Mouse (Mus musculus): ENCODE measurements at regions not wholly inside any gene's neighbourhood (a gene's known extent, or its start where the extent isn't known, plus 50 kb on each side); places are given as distances from the start of the nearest gene placed in this dataset.
A peak's percentile ranks its signal among the peaks of the same experiment; 100 is the strongest.

- Histone ChIP-seq H3K4me3 (replicated peaks; ENCODE audit: insufficient read depth, low read depth, low read length) (no peak overlapping the region), H3K27ac (ENCODE audit: insufficient read depth, low read length) (no peak overlapping the region), H3K27me3 (ENCODE audit: control insufficient read depth, insufficient read depth, low read length) (no peaks in the 10 kb centered on the region), H3K4me1 (ENCODE audit: control insufficient read depth, insufficient read depth, low read length) (no peaks in the 10 kb centered on the region)
- WGBS, result 87% methylated on average over 5 of the region's 5 CpGs
- DNase-seq, result no peak
- TF ChIP-seq CTCF (IDR thresholded peaks at IDR 0.05; ENCODE audit: borderline replicate concordance, insufficient read depth, low read depth, low read length), result no peak
- TF ChIP-seq POLR2A (IDR thresholded peaks at IDR 0.05; ENCODE audit: borderline replicate concordance, insufficient read depth, low read length), result no peak
Observed at GRCm38 (mm10) chr8:127979180-127980030, 379.0 kb upstream of the Nrp1 start.

DNA sequence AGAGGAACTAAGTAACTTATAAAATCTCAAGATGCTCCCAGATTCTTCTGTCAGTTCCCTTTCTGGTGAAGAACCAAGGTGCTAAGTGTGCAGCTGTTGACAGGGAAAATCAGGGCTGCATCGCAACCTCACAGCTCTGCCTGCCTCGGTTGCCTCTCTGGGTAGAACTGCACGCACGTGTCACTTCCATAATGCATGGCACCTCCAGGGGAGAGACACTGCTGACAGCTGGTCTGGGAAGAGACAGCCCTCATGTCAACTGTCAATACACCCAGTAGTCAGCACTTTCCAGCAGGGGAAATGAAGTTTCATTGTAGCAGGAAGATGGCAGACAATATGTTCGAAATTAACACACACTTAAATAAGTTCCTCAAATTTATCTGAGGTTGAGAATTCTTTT lies 376.2 kb upstream of the Nrp1 start:
- 54% methylated on average over 5 of the region's 5 CpGs for WGBS
- TF ChIP-seq CTCF (IDR thresholded peaks at IDR 0.05; ENCODE audit: borderline replicate concordance, insufficient read depth, low read depth, low read length), result no peak
- no peak for TF ChIP-seq POLR2A (IDR thresholded peaks at IDR 0.05; ENCODE audit: borderline replicate concordance, insufficient read depth, low read length)
- no peak overlapping the region for H3K4me3 ChIP-seq (replicated peaks; ENCODE audit: insufficient read depth, low read depth, low read length)
- no peaks in the 10 kb centered on the region for H3K27me3 ChIP-seq (ENCODE audit: control insufficient read depth, insufficient read depth, low read length)
- H3K27ac ChIP-seq (ENCODE audit: insufficient read depth, low read length), result no peak overlapping the region
- DNase-seq, result no peak
- H3K4me1 ChIP-seq (ENCODE audit: control insufficient read depth, insufficient read depth, low read length), result peaks cover 6% of the 10 kb centered on the region

- TF ChIP-seq POLR2A (IDR thresholded peaks at IDR 0.05; ENCODE audit: borderline replicate concordance, insufficient read depth, low read length), result no peak
- no peak for TF ChIP-seq CTCF (IDR thresholded peaks at IDR 0.05; ENCODE audit: borderline replicate concordance, insufficient read depth, low read depth, low read length)
- peaks cover 6% of the 10 kb centered on the region for H3K4me1 ChIP-seq (ENCODE audit: control insufficient read depth, insufficient read depth, low read length)
- no peak overlapping the region for H3K27ac ChIP-seq (ENCODE audit: insufficient read depth, low read length)
- peak; percentile 19 to 32 for DNase-seq
- 5% methylated on average over 6 of the region's 6 CpGs for WGBS
- H3K4me3 ChIP-seq (replicated peaks; ENCODE audit: insufficient read depth, low read depth, low read length), result no peak overlapping the region
- H3K27me3 ChIP-seq (ENCODE audit: control insufficient read depth, insufficient read depth, low read length), result no peaks in the 10 kb centered on the region
Observed at GRCm38 (mm10) chr8:127985616-127986015, 372.8 kb upstream of the Nrp1 start.

- TF ChIP-seq POLR2A (IDR thresholded peaks at IDR 0.05; ENCODE audit: borderline replicate concordance, insufficient read depth, low read length), result no peak
- TF ChIP-seq CTCF (IDR thresholded peaks at IDR 0.05; ENCODE audit: borderline replicate concordance, insufficient read depth, low read depth, low read length), result no peak
- Histone ChIP-seq H3K27me3 (ENCODE audit: control insufficient read depth, insufficient read depth, low read length) (no peaks in the 10 kb centered on the region), H3K27ac (ENCODE audit: insufficient read depth, low read length) (no peak overlapping the region), H3K4me1 (ENCODE audit: control insufficient read depth, insufficient read depth, low read length) (peaks cover 6% of the 10 kb centered on the region), H3K4me3 (replicated peaks; ENCODE audit: insufficient read depth, low read depth, low read length) (no peak overlapping the region)
- WGBS, result 75% methylated on average over 1 of the region's 1 CpGs
- DNase-seq, result no peak
Observed at GRCm38 (mm10) chr8:127988887-127989286, 369.5 kb upstream of the Nrp1 start.

DNA sequence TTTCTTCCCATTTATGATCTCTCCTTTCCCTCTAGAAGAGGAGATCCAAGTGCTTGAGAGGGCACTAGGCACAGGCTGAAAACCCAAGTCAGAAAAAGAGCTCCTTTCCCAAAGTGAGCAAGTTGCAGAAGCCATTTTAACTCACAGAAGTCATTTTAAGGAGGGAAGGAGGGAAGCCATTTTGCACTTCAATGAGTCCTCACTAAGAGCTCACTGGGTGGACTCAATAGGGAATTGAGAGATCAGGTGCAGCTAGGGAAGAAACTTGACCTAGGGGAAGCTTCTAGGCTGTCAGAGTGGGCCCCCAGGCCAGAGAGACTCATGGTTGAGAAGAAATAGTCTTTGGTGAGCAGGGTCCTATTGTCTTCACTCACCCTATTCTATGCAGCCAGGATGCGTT lies 363.5 kb upstream of the Nrp1 start:
- H3K4me1 ChIP-seq (ENCODE audit: control insufficient read depth, insufficient read depth, low read length), result no peaks in the 10 kb centered on the region
- H3K27me3 ChIP-seq (ENCODE audit: control insufficient read depth, insufficient read depth, low read length), result no peaks in the 10 kb centered on the region
- no peak for TF ChIP-seq POLR2A (IDR thresholded peaks at IDR 0.05; ENCODE audit: borderline replicate concordance, insufficient read depth, low read length)
- TF ChIP-seq CTCF (IDR thresholded peaks at IDR 0.05; ENCODE audit: borderline replicate concordance, insufficient read depth, low read depth, low read length), result no peak
- no peak for DNase-seq
- H3K27ac ChIP-seq (ENCODE audit: insufficient read depth, low read length), result no peak overlapping the region
- no peak overlapping the region for H3K4me3 ChIP-seq (replicated peaks; ENCODE audit: insufficient read depth, low read depth, low read length)
- WGBS, result 62% methylated on average over 1 of the region's 1 CpGs

DNA sequence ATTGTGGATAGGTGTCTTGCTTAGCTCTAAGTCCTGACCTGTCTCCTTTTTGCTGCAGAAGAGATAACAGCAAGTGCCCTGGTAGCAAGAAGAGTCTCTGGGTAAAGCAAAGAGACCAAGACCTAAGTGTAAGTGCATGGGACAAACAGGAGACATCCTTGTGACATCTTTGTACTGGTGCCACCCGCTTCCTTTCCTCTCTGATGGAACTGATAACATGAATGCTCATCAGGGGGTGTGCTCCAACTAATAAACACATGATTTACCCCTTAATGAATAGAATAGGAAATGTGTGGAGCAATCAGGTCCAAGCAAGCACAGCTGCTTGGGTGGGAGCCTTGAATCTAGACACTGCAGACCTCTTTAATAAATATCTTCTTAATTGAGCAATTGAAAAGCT lies 362.9 kb upstream of the Nrp1 start:
- TF ChIP-seq CTCF (IDR thresholded peaks at IDR 0.05; ENCODE audit: borderline replicate concordance, insufficient read depth, low read depth, low read length) (no peak), POLR2A (IDR thresholded peaks at IDR 0.05; ENCODE audit: borderline replicate concordance, insufficient read depth, low read length) (no peak)
- H3K27me3 ChIP-seq (ENCODE audit: control insufficient read depth, insufficient read depth, low read length), result no peaks in the 10 kb centered on the region
- H3K4me3 ChIP-seq (replicated peaks; ENCODE audit: insufficient read depth, low read depth, low read length), result no peak overlapping the region
- H3K4me1 ChIP-seq (ENCODE audit: control insufficient read depth, insufficient read depth, low read length), result no peaks in the 10 kb centered on the region
- 83% methylated on average over 1 of the region's 1 CpGs for WGBS
- no peak for DNase-seq
- H3K27ac ChIP-seq (ENCODE audit: insufficient read depth, low read length), result no peak overlapping the region

DNA sequence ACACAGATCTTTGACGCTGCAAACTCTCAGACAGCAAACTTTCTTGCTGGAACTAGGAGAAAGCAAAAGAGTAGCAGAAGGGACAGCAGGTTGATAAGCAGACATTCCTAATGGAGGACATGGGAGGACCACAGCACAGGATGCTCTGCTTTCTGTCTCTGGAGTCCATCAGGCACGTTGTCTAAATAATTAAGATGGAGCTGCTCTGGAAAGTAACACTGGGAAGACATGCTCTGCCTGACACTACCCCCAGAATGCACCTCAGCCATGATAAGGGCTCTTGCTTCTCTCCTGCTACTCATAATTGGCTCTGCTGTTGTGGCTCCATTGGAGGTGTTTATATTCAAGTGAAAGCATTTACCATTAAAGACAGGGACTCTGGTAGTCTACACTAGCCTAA lies 356.0 kb upstream of the Nrp1 start:
- DNase-seq, result no peak
- Histone ChIP-seq H3K27me3 (ENCODE audit: control insufficient read depth, insufficient read depth, low read length) (no peaks in the 10 kb centered on the region), H3K4me1 (ENCODE audit: control insufficient read depth, insufficient read depth, low read length) (no peaks in the 10 kb centered on the region), H3K4me3 (replicated peaks; ENCODE audit: insufficient read depth, low read depth, low read length) (no peak overlapping the region), H3K27ac (ENCODE audit: insufficient read depth, low read length) (no peak overlapping the region)
- WGBS, result 36% methylated on average over 2 of the region's 2 CpGs
- TF ChIP-seq POLR2A (IDR thresholded peaks at IDR 0.05; ENCODE audit: borderline replicate concordance, insufficient read depth, low read length), result no peak
- no peak for TF ChIP-seq CTCF (IDR thresholded peaks at IDR 0.05; ENCODE audit: borderline replicate concordance, insufficient read depth, low read depth, low read length)

GRCm38 (mm10) chr8:128002806-128003205 lies 355.6 kb upstream of the Nrp1 start:
- H3K27me3 ChIP-seq (ENCODE audit: control insufficient read depth, insufficient read depth, low read length), result no peaks in the 10 kb centered on the region
- DNase-seq, result no peak
- TF ChIP-seq POLR2A (IDR thresholded peaks at IDR 0.05; ENCODE audit: borderline replicate concordance, insufficient read depth, low read length), result no peak
- no peak for TF ChIP-seq CTCF (IDR thresholded peaks at IDR 0.05; ENCODE audit: borderline replicate concordance, insufficient read depth, low read depth, low read length)
- H3K4me1 ChIP-seq (ENCODE audit: control insufficient read depth, insufficient read depth, low read length), result no peaks in the 10 kb centered on the region
- 98% methylated on average over 1 of the region's 1 CpGs for WGBS
- no peak overlapping the region for H3K4me3 ChIP-seq (replicated peaks; ENCODE audit: insufficient read depth, low read depth, low read length)
- no peak overlapping the region for H3K27ac ChIP-seq (ENCODE audit: insufficient read depth, low read length)
